11 mouse cellular contexts compared by ENCODE assay signal in genomic region chrX:105151872-105152461, GRCm38 (mm10). TPM values are rescaled to one million over a fixed set of nuclear protein-coding genes. Genes with fewer than 3 reads are reported as not detected.
DNase-seq lines count a peak whose midpoint lies in the region; ATAC-seq and TF ChIP-seq lines count a peak whose summit lies in the region.
"Had no signal": no experiment of that assay in that cellular context is flagged by ENCODE, and none has a peak within 500 bp of the region (broad histone marks: within the 10 kb centered on the region; RNA-seq: fewer than 3 reads in every experiment).

No protein-coding gene starts in this region.

- peak; percentile 2 for DNase-seq in gastrocnemius, postnatal 10 days
- no peak for DNase-seq in gastrocnemius, adult 2 months
- peak; percentile 5 for DNase-seq in right cerebral cortex, postnatal 25 days
- no peak for DNase-seq in right cerebral cortex, postnatal 36 days (ENCODE audit: low spot score in 2 of 2)
- DNase-seq in retina, embryonic 14.5 days (ENCODE audit: low spot score) = peak; percentile 2
- no peak for DNase-seq in cerebellum, adult 11 months
- no peak for DNase-seq in adrenal gland, postnatal 14 days
- DNase-seq: adrenal gland, postnatal 36 days; kidney, postnatal 36 days had no signal

- H3K9me3 ChIP-seq in intestine, embryonic 16.5 days (ENCODE audit: control insufficient read depth, low read length) = no peaks in the 10 kb centered on the region

- no peak for ATAC-seq in intestine, embryonic 16.5 days

- TF ChIP-seq CTCF in gastrocnemius, adult 2 months (IDR thresholded peaks at IDR 0.05) = no peak

- no peaks in the 10 kb centered on the region for H3K27me3 ChIP-seq in intestine, embryonic 16.5 days (replicated peaks; ENCODE audit: control insufficient read depth, insufficient read depth, low read length)

- 43% methylated on average over 20 of the region's 26 CpGs for WGBS in intestine, embryonic 16.5 days

- no peaks in the 10 kb centered on the region for H3K36me3 ChIP-seq in intestine, embryonic 16.5 days (ENCODE audit: control insufficient read depth, insufficient read depth, low read length)

- peak overlapping the region; percentile 19; the same call in 1 of the 2 replicates for H3K4me2 ChIP-seq in intestine, embryonic 16.5 days (ENCODE audit: low read depth, low read length)

- H3K27ac ChIP-seq in gastrocnemius, adult 2 months = no peak overlapping the region
- H3K27ac ChIP-seq in intestine, embryonic 16.5 days (ENCODE audit: low read length) = no peak overlapping the region

- intact Hi-C loops in gastrocnemius, adult 2 months (cut with DNase I) = no loop called here

- no peaks in the 10 kb centered on the region for H3K4me1 ChIP-seq in intestine, embryonic 16.5 days (ENCODE audit: control insufficient read depth, insufficient read depth, low read length)

- H3K4me3 ChIP-seq in gastrocnemius, adult 2 months = no peak overlapping the region
- peak overlapping the region; percentile 19; the same call in 1 of the 2 replicates for H3K4me3 ChIP-seq in intestine, embryonic 16.5 days (ENCODE audit: low read length)
- H3K4me3 ChIP-seq: erythroblast, embryonic 14.5 days had no signal

- H3K9ac ChIP-seq in intestine, embryonic 16.5 days (ENCODE audit: low read depth, low read length) = no peak overlapping the region

RNA-seq across cellular contexts. Expression of gene Magee1, which starts 31.8 kb away (rescaled TPM):
- total RNA-seq in gastrocnemius, postnatal 10 days (2021) = 1 to 10 TPM; 4.1 to 6.0 TPM
- total RNA-seq in gastrocnemius, adult 2 months (2021) = 1 to 10 TPM in 1 of 2 experiments, under 1 TPM in 1; 0.77 to 1.7 TPM
- 13.4 and 14.0 TPM in 2 replicates for polyA plus RNA-seq in intestine, embryonic 16.5 days (2015; fragmentation: Nextera tagmentation; extraction: Ambion mirVana)
- total RNA-seq in adrenal gland, postnatal 14 days (2021) = 11.2 and 12.5 TPM in 2 replicates

Comparison
In these comparisons a context has a peak if more than half of its experiments do, and no peak if none do; other contexts are left out.
1. DNase-seq: peak in gastrocnemius, postnatal 10 days (single experiment), right cerebral cortex, postnatal 25 days (single experiment) and retina, embryonic 14.5 days (single experiment); none in gastrocnemius, adult 2 months (single experiment), right cerebral cortex, postnatal 36 days (0 of 2), cerebellum, adult 11 months (single experiment) and adrenal gland, postnatal 14 days (single experiment).